Mouse (Mus musculus) T-helper 2 cell (primary cell): ENCODE results near the gene Olfr213.
"Not testable (repeated sequence)": the region's sequence is repeated elsewhere in the genome, so short reads cannot be mapped to it uniquely, and the experiment has no call there.

ENCODE experiments used
- in situ Hi-C: fragments of 300-600 bp; cut with MboI, MseI; formaldehyde crosslinking; loops from one replicate; pipeline ENCODE4 v1.15.1; 2025; ENCODE audit warnings: high pct_unique_total_duplicates

The Olfr213 gene

GRCm38 (mm10) chr6:116538156-116538555 lies at the start of gene Olfr213:
Gene Olfr213 (plus strand): TSS chr6:116538456.
- in situ Hi-C loops, result no loop called here

- in situ Hi-C loops, result no loop called here
Observed at GRCm38 (mm10) chr6:116488791-116489190, 49.5 kb upstream of the Olfr213 start, which contains the start of gene Olfr211. Gene Olfr211 (plus strand): TSS chr6:116489091.

- in situ Hi-C loops, result no loop called here
Observed at GRCm38 (mm10) chr6:116493742-116494141, 44.5 kb upstream of the Olfr213 start.

- in situ Hi-C loops, result no loop called here
Observed at GRCm38 (mm10) chr6:116495960-116496359, 42.3 kb upstream of the Olfr213 start.

DNA sequence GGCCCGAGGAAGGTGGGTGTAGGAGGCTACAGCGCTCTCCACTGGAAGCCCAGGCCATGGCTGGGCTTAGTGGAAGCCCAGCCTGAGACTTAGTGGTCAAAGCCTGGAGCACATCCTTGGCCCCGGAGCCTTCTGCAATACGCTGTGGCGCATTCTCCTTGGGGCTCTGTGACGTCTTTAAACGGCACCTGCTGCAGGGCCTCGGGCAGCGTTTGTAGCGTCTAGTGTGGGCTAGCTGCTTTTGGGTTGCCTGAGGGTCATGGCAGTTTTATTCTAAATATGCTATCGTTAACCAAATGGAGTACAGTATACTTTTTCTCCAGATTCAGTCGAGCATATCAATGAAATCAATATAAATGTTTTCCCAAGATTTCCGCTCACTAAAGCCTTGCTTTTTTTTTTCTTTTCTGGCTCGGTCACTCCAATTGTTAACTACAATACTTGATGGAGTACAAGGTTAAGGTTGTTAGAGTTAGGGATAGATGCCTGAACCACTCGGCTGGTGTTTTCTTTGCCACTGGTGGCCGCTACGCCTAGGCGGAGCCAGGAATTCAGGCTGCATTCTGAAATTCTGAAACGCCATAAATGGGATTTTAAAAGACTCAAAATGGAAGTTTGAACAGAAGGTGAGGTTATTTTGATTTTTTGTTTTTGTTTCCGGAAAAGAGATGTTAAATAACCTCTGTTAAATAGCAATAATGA lies 31.8 kb upstream of the Olfr213 start, which contains the start of gene Olfr212:
Olfr212 (plus strand) TSS at position 215 of the 702 bp plus-strand sequence.
- in situ Hi-C loops, result not testable (repeated sequence)

DNA sequence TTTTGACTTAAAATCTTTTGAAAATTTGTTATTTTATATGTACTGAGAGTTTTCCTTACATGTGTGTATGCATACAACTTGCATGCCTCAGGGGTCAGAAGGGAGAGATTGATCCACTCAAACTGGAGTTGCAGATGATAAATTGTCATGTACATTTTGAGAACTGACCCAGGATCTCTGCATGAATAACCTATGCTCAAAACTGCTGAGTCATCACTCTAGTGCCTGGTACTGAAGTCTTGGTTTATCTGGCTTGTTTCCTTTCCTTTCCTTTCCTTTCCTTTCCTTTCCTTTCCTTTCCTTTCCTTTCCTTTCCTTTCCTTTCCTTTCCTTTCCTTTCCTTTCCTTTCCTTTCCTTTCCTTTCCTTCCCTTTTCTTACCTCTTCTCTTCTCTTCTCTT lies 23.4 kb upstream of the Olfr213 start:
- in situ Hi-C loops, result no loop called here

DNA sequence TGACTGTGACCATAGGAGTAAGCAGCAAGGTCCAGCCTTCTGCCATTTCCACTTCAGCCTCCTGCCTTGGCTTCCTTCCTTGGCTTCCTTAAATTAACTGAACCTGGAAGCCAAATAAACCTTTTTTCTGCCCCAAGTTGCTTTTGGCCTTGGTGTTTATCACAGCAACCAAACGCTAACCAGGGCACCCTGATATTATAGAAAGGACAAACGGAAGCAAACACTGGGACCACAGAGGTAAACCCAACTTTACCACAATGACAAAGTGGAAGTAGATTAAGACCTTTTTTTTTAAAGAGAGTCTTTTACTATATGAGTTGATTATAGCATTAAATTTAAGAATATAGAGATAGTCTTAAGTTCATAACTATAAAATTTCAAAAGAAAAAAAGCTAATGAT lies 4.2 kb downstream of the Olfr213 start:
- in situ Hi-C loops, result no loop called here

DNA sequence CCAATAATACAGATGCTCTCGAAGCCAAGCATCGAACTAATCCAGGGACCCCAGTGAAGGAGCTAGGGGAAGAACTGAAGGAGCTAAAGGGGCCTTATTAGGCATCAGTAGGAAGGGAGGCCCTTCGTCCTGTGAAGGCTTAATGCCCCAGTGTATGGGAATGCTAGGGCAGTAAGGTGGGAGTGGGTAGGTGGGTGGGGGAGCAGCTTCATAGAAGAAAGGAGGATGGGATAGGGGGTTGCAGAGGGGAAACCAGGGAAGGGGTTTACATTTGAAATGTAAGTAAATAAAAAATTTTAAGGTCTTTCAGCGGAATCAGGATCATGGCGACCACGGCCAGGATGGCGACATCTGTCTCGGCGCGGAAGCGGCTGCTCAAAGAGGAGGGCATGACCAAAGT lies 12.6 kb downstream of the Olfr213 start, which contains the start of gene Gm5580:
Gm5580 (plus strand) TSS at position 301 of the 400 bp plus-strand sequence.
- in situ Hi-C loops, result loop anchor here (25.0 kb wide), 1 partner anchor 264 kb away; no protein-coding TSS in a partner anchor

GRCm38 (mm10) chr6:116553935-116554334 lies 15.7 kb downstream of the Olfr213 start, which contains the start of gene Olfr214:
Gene Olfr214 (plus strand): TSS chr6:116554235.
- in situ Hi-C loops, result loop anchor here (25.0 kb wide), 1 partner anchor 267 kb away; no protein-coding TSS in a partner anchor

GRCm38 (mm10) chr6:116554952-116555351 lies 16.7 kb downstream of the Olfr213 start:
- in situ Hi-C loops, result loop anchor here (25.0 kb wide), 1 partner anchor 268 kb away; no protein-coding TSS in a partner anchor

GRCm38 (mm10) chr6:116569834-116570233 lies 31.6 kb downstream of the Olfr213 start:
- in situ Hi-C loops, result loop anchor here (10.0 to 25.0 kb wide), 2 partner anchors 155 to 283 kb away; no protein-coding TSS in a partner anchor

- in situ Hi-C loops, result no loop called here
Observed at GRCm38 (mm10) chr6:116584095-116584494, 45.8 kb downstream of the Olfr213 start, which contains the start of gene Olfr215. Gene Olfr215 (minus strand): TSS chr6:116584195.
